37 mouse cellular contexts compared by ENCODE assay signal in the genomic region with DNA sequence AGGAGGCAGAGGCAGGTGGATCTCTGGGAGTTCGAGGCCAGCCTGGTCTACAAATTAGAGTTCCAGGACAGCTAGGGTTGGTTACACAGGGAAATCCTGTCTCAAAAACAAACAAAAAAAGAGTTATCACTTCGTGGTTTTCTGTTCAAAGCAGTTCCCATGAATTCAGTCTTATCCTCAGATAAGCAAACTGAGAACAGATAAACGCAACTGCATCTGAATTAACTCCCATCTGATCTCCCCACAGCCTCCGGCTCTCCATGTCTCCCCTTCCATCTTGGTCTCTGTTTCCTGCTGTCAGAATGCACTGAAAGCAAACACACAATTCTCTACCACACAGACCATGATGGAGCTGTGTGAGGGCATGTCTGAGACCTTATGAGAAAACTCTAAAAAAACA. TPM values are rescaled to one million over a fixed set of nuclear protein-coding genes. Genes with fewer than 3 reads are reported as not detected.
"Had no signal": no experiment of that assay in that cellular context is flagged by ENCODE, and none has a peak within 500 bp of the region (broad histone marks: within the 10 kb centered on the region; RNA-seq: fewer than 3 reads in every experiment).

No protein-coding gene starts in this region.

- H3K4me3 ChIP-seq: heart, embryonic 10.5 days; heart, embryonic 12.5 days; hindbrain, embryonic 10.5 days; hindbrain, embryonic 12.5 days; intestine, embryonic 15.5 days; limb, embryonic 13.5 days; limb, embryonic 15.5 days; liver, embryonic 13.5 days had no signal

- H3K27ac ChIP-seq: heart, embryonic 10.5 days; hindbrain, embryonic 10.5 days; hindbrain, embryonic 12.5 days; hindbrain, embryonic 14.5 days; intestine, embryonic 15.5 days; kidney, postnatal 0 days; limb, embryonic 13.5 days; limb, embryonic 15.5 days; liver, embryonic 13.5 days had no signal

- ATAC-seq: hindbrain, embryonic 16.5 days; inflammation-experienced regulatory T-cells, adult 6 months; intestine, embryonic 15.5 days; intestine, postnatal 0 days had no signal

- H3K27me3 ChIP-seq: heart, embryonic 12.5 days; hindbrain, embryonic 12.5 days; intestine, embryonic 15.5 days; limb, embryonic 13.5 days; limb, embryonic 15.5 days; liver, embryonic 13.5 days had no signal

- H3K4me1 ChIP-seq: heart, embryonic 12.5 days; hindbrain, embryonic 10.5 days; hindbrain, embryonic 12.5 days; intestine, embryonic 15.5 days; limb, embryonic 13.5 days; limb, embryonic 15.5 days; liver, embryonic 13.5 days had no signal

- DNase-seq: gastrocnemius, postnatal 14 days; gastrocnemius, postnatal 36 days; heart, adult 18-20 months; heart, postnatal 10 days; heart, postnatal 4 days; kidney, adult 18-20 months; kidney, adult 8-10 months; kidney, postnatal 14 days; kidney, postnatal 36 days; layer of hippocampus, adult 9-11 months; layer of hippocampus, postnatal 36 days; left cerebral cortex, postnatal 4 days; liver, embryonic 13.5 days had no signal

RNA-seq across cellular contexts. Expression of a gene that starts 10.6 kb away (rescaled TPM):
- total RNA-seq: gastrocnemius, adult 18-20 months; gastrocnemius, adult 8-10 months; gastrocnemius, postnatal 36 days; granulocyte monocyte progenitor cell, adult 5-6 weeks; heart, adult 18-20 months; heart, adult 8-10 months; layer of hippocampus, adult 18-20 months; layer of hippocampus, adult 8-10 months; layer of hippocampus, postnatal 14 days; layer of hippocampus, postnatal 36 days; left cerebral cortex, adult 18-20 months; left cerebral cortex, adult 8-10 months; left cerebral cortex, postnatal 10 days; left cerebral cortex, postnatal 25 days; left cerebral cortex, postnatal 4 days; liver, adult 2 months had no signal
- polyA plus RNA-seq: liver, adult 2 months had no signal
